Mouse (Mus musculus): ENCODE measurements around the gene 1700123L14Rik. TPM values are rescaled to one million over a fixed set of nuclear protein-coding genes. Genes with fewer than 3 reads are reported as not detected.

1700123L14Rik gene
- polyA plus RNA-seq, 1 experiment from 2014 or later = not detected

Other genes with a start within 250 kb of the 1700123L14Rik start
- 1.1 and 1.9 TPM in 2 replicates for gene Fam19a1, start 53.1 kb downstream of the 1700123L14Rik start, polyA plus RNA-seq (2016; fragmentation: Nextera tagmentation; extraction: Ambion mirVana)